Mouse (Mus musculus) stomach, embryonic 14.5 days (tissue): ENCODE measurements at regions not wholly inside any gene's neighbourhood (a gene's known extent, or its start where the extent isn't known, plus 50 kb on each side); places are given as distances from the start of the nearest gene placed in this dataset.
A peak's percentile ranks its signal among the peaks of the same experiment; 100 is the strongest.

Experiments
- ATAC-seq: fragments of 200-750 bp; cut with Nextera tagmentation; 2 replicates; pipeline ENCODE4 v1.8.0; 2017; ENCODE audit warnings: low read depth, moderate TSS enrichment; ENCODE audit not compliant: insufficient number of reproducible peaks, insufficient read depth, low FRiP score
- H3K27ac ChIP-seq: fragments of 300-500 bp; sonication (generic); 2 replicates; pipeline ENCODE4 v1.5.1; 2014; ENCODE audit warnings: mild to moderate bottlenecking, low read length, moderate library complexity, mixed read lengths
- H3K27me3 ChIP-seq: fragments of 300-500 bp; sonication (generic); 2 replicates; pipeline ENCODE4 v1.6.1; 2014; ENCODE audit warnings: low read length, control low read depth, mixed read lengths; ENCODE audit not compliant: control insufficient read depth, insufficient read depth
- H3K36me3 ChIP-seq: fragments of 300-500 bp; sonication (generic); 2 replicates; pipeline ENCODE4 v1.6.1; 2014; ENCODE audit warnings: mild to moderate bottlenecking, control low read depth, low read length, moderate library complexity, mixed read lengths; ENCODE audit not compliant: control insufficient read depth, insufficient read depth
- H3K4me1 ChIP-seq: fragments of 300-500 bp; sonication (generic); 2 replicates; pipeline ENCODE4 v1.6.1; 2014; ENCODE audit warnings: low read length, control low read depth, mixed read lengths; ENCODE audit not compliant: control insufficient read depth, insufficient read depth
- H3K4me2 ChIP-seq: fragments of 300-500 bp; sonication (generic); replicated peaks from 2 replicates; pipeline ENCODE4 v1.6.1; 2014; ENCODE audit warnings: low read depth, low read length, control low read depth
- H3K4me3 ChIP-seq: fragments of 300-500 bp; sonication (generic); 2 replicates; pipeline ENCODE4 v1.5.1; 2014; ENCODE audit warnings: low read depth, low read length, control low read depth
- H3K9ac ChIP-seq: fragments of 300-500 bp; sonication (generic); replicated peaks from 2 replicates; pipeline ENCODE4 v1.6.1; 2014; ENCODE audit warnings: low read depth, mild to moderate bottlenecking, control low read depth, low read length, moderate library complexity, mixed read lengths
- H3K9me3 ChIP-seq: fragments of 300-500 bp; sonication (generic); 2 replicates; pipeline ENCODE4 v1.6.1; 2016; ENCODE audit warnings: low read depth, low read length, control low read depth; ENCODE audit not compliant: control insufficient read depth
- WGBS: fragments of 180-500 bp; shearing (Covaris S2); extraction: QIAGEN DNeasy Blood & Tissue Kit; methylation state at CpG from one replicate; pipeline ENCODE4 v1.1.7; 2014; 5-methylcytosine and 5-hydroxymethylcytosine counted together

- no peak overlapping the region for H3K9ac ChIP-seq
- no peak overlapping the region for H3K27ac ChIP-seq
- ATAC-seq, result no peak
- H3K27me3 ChIP-seq, result no peaks in the 10 kb centered on the region
- 40% methylated on average over 8 of the region's 8 CpGs for WGBS
- no peak overlapping the region for H3K4me2 ChIP-seq
- H3K4me3 ChIP-seq, result no peak overlapping the region
- no peaks in the 10 kb centered on the region for H3K9me3 ChIP-seq
- H3K36me3 ChIP-seq, result no peaks in the 10 kb centered on the region
- peaks cover 4% of the 10 kb centered on the region; the same call in 1 of the 2 replicates for H3K4me1 ChIP-seq
These were observed 688.5 kb upstream of the Car8 start for GRCm38 (mm10) chr4:8927276-8927906.

GRCm38 (mm10) chr4:8926642-8927275 is 687.9 kb upstream of the Car8 start:
- no peaks in the 10 kb centered on the region for H3K9me3 ChIP-seq
- no peaks in the 10 kb centered on the region for H3K27me3 ChIP-seq
- ATAC-seq, result no peak
- no peak overlapping the region for H3K4me3 ChIP-seq
- no peaks in the 10 kb centered on the region for H3K36me3 ChIP-seq
- H3K9ac ChIP-seq, result no peak overlapping the region
- H3K27ac ChIP-seq, result no peak overlapping the region
- no peak overlapping the region for H3K4me2 ChIP-seq
- H3K4me1 ChIP-seq, result peaks cover 4% of the 10 kb centered on the region; the same call in 1 of the 2 replicates
- 36% methylated on average over 9 of the region's 9 CpGs for WGBS

DNA sequence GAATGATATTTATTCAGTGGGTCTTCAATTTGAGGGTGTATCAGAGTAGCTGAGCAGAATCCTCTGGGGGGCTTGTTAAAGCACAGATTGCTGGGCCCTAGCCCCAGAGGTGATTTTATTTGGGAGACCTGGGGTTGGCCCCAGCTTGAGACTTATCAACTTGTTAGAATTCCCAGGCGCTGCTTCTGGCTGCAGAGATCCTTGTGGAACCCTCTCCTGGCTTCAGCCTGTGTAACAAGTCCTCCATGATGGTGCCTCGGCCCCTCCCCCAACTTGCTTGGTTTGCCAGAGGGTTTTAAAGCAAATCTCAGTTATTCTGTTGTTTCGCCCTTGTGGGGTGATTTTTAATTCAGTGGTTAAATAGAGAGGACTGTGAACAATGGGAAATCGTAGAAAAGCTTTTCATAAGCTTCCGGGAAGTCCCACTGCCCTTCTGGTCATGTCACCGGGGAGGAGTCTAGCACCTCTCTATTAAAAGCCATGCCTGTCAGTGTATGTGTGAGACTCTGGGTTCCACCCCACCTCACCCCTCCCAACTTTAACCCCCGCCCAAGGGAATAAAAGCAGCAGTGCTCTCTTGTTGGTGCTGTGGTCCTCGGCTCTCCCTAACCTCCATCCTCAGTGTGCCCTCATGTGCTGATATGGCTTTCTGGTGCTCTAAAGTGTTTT is 684.0 kb upstream of the Car8 start:
- no peaks in the 10 kb centered on the region for H3K27me3 ChIP-seq
- H3K9me3 ChIP-seq, result no peaks in the 10 kb centered on the region
- H3K4me1 ChIP-seq, result peaks cover 9% of the 10 kb centered on the region; the same call in 1 of the 2 replicates
- WGBS, result 59% methylated on average over 8 of the region's 8 CpGs
- H3K4me2 ChIP-seq, result no peak overlapping the region
- H3K4me3 ChIP-seq, result no peak overlapping the region
- no peak overlapping the region for H3K9ac ChIP-seq
- no peaks in the 10 kb centered on the region for H3K36me3 ChIP-seq
- H3K27ac ChIP-seq, result no peak overlapping the region
- no peak for ATAC-seq

- Histone ChIP-seq H3K27ac (no peak overlapping the region), H3K9me3 (no peaks in the 10 kb centered on the region), H3K4me1 (0 out of 2 replicates have a peak, but pooled peaks cover 5% of the 10 kb centered on the region), H3K36me3 (no peaks in the 10 kb centered on the region), H3K4me3 (peak overlapping the region; percentile 15; the same call in 1 of the 2 replicates), H3K9ac (no peak overlapping the region), H3K4me2 (peak overlapping the region; percentile 39), H3K27me3 (no peaks in the 10 kb centered on the region)
- 14% methylated on average over 31 of the region's 31 CpGs for WGBS
- ATAC-seq, result 0 out of 2 replicates have a peak, but pooled peaks have one; percentile 24
These were observed 682.9 kb upstream of the Car8 start for GRCm38 (mm10) chr4:8921477-8922385.

- Histone ChIP-seq H3K4me3 (no peak overlapping the region), H3K4me1 (0 out of 2 replicates have a peak, but pooled peaks cover 5% of the 10 kb centered on the region), H3K27ac (no peak overlapping the region), H3K4me2 (no peak overlapping the region), H3K9ac (no peak overlapping the region), H3K9me3 (no peaks in the 10 kb centered on the region), H3K27me3 (no peaks in the 10 kb centered on the region), H3K36me3 (no peaks in the 10 kb centered on the region)
- no peak for ATAC-seq
- WGBS, result 63% methylated on average over 2 of the region's 2 CpGs
These were observed 681.5 kb upstream of the Car8 start for GRCm38 (mm10) chr4:8920306-8920705.

DNA sequence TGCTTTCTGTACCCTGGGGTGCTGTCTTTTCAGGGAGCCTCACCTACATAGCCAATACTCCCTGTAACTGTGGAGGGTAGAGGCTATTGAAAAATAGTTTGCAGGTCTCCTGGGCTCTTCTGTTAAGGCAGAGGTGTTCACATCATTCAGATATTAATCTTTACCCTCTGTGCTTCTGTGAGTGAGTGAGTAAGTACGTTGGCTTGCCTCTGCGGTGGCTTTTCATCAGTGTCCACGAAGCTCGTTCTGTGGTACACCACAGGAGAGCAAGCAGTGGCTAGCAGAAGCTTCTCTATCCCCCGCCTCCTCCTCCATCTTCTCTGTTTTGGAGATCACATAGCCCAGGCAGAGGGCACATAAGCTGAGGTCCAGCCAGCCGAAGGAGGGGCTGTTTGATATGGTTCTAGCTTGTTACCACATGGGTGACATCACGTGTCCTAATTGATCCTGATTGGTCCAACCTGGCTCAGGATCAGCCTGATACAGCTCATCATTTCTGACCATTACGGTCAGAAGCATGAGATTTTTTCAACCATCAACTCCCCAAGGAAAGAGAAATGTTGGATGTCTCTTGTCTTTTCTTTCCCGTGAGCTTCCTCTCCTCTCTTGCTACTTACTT is 680.6 kb upstream of the Car8 start:
- H3K36me3 ChIP-seq, result no peaks in the 10 kb centered on the region
- no peak overlapping the region for H3K4me2 ChIP-seq
- WGBS, result 80% methylated on average over 9 of the region's 9 CpGs
- H3K27me3 ChIP-seq, result no peaks in the 10 kb centered on the region
- H3K27ac ChIP-seq, result no peak overlapping the region
- no peak overlapping the region for H3K4me3 ChIP-seq
- 0 out of 2 replicates have a peak, but pooled peaks cover 5% of the 10 kb centered on the region for H3K4me1 ChIP-seq
- no peak overlapping the region for H3K9ac ChIP-seq
- H3K9me3 ChIP-seq, result no peaks in the 10 kb centered on the region
- ATAC-seq, result no peak
